Mouse (Mus musculus): ENCODE data around the gene Rhbdf2. TPM values are rescaled to one million over a fixed set of nuclear protein-coding genes. Genes with fewer than 3 reads are reported as not detected.

Rhbdf2 gene
- polyA plus RNA-seq, 1 experiment from 2014 or later: 0.61 TPM

DNA sequence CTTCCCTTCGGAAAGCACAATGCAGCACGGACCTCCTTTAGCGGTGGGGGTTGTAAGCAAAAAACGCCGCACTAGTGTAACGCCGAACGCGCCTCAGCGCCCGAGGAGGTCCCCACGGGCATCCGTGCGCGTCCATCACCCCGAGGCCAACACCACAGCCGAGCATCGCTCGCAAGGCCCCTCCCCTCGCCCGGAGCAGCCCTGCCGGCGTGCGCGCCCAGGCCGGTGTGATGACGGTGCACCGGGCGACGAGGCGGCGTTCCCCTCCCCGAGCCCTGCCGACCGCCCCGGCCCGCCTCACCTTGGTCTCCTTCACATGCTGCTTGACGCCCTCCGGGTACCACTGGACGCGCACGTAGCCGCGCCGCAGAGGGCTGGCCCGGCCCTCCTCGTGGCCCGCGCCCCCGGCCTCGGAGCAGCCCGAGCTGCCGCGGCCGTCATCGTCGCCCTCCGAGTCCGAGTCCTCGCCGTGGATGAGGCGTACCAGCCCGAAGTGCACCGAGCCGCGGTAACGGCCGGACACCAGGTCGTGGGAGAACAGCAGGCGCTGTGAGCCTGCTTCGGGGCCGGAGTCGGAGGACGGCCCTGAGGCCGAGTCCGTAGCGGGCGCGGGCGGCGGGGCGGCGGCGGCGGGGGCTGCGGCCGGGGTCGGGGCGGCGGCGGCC is 46.0 kb downstream of the Rhbdf2 start:
- WGBS: under 1% methylated on average over 66 of the region's 91 CpGs
- no peaks in the 10 kb centered on the region for H3K9me3 ChIP-seq (replicated peaks; ENCODE audit: control insufficient read depth, low read length)
- no peaks in the 10 kb centered on the region for H3K36me3 ChIP-seq (ENCODE audit: control insufficient read depth, insufficient read depth, low read length)
- DNase-seq (ENCODE audit: low spot score) (peak; percentile 53), ATAC-seq (peak; percentile 71)
- peak overlapping the region; percentile 90 for H3K27ac ChIP-seq (ENCODE audit: low read depth, low read length)
- peaks cover 10% of the 10 kb centered on the region for H3K4me1 ChIP-seq (ENCODE audit: control insufficient read depth, insufficient read depth, low read length)
- H3K4me2 ChIP-seq (ENCODE audit: low read length): peak overlapping the region; percentile 77
- H3K27me3 ChIP-seq (replicated peaks; ENCODE audit: control insufficient read depth, insufficient read depth, low read length): no peaks in the 10 kb centered on the region
- peak overlapping the region; percentile 89 for H3K4me3 ChIP-seq (ENCODE audit: low read depth, low read length)
- H3K9ac ChIP-seq (ENCODE audit: low read length): peak overlapping the region; percentile 90

DNA sequence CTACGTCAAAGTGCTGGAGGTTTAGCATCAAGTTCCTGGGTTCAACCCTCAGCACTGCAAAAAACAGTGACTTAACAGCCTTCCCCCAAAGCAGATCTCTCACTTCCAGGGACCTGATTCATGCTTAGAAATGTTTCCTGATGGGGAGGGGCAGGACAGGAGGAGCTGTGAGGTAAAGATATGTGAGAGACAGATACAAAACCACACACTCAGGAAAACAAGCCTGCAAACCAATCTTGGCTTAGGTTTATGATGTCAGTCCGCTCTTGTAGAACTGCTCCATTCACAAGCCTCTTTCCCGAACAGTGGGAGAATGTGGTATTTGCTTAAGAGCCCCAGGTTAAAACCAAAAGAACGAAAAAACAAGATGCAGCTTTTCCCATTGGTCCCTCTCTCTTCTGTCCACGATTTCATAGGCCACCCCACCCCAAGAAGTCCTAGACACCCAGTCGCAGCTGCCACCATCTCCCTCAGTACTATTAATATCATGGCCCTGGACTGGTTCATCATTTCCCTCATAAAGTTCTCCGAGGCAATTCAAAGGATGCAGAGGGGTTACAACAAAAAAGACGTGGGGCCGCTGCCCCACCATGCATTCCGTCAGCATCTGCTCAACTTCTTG is 46.7 kb downstream of the Rhbdf2 start:
- Histone ChIP-seq H3K27me3 (replicated peaks; ENCODE audit: control insufficient read depth, insufficient read depth, low read length) (no peaks in the 10 kb centered on the region), H3K4me3 (ENCODE audit: low read depth, low read length) (peak overlapping the region; percentile 89), H3K27ac (ENCODE audit: low read depth, low read length) (peak overlapping the region; percentile 90; the same call in 1 of the 2 replicates), H3K36me3 (ENCODE audit: control insufficient read depth, insufficient read depth, low read length) (no peaks in the 10 kb centered on the region), H3K4me2 (ENCODE audit: low read length) (peak overlapping the region; percentile 77), H3K9ac (ENCODE audit: low read length) (peak overlapping the region; percentile 90), H3K9me3 (replicated peaks; ENCODE audit: control insufficient read depth, low read length) (no peaks in the 10 kb centered on the region), H3K4me1 (ENCODE audit: control insufficient read depth, insufficient read depth, low read length) (peaks cover 10% of the 10 kb centered on the region)
- DNase-seq (ENCODE audit: low spot score): peak; percentile 19
- 21% methylated on average over 10 of the region's 10 CpGs for WGBS
- no peak for ATAC-seq

DNA sequence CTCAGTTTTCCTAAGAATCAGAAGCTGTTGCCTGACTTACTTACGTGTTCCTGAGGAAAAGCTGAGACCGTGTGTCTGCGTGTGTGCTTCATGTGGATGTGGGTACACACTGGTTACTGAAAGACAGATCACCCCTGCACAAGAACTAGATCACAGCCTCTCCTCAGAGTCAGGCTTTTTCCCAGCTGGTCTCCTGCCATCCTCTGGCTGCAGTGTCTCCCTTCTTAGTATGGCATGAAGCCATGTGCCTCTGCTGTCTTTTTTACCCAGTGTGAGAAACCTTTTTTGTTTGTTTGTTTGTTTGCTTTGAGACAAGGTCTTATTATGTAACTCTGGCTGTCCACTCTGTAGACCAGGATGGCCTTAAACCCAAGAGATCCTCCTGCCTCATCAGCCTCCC is 47.5 kb downstream of the Rhbdf2 start:
- WGBS: 88% methylated on average over 3 of the region's 3 CpGs
- peak overlapping the region; percentile 77; the same call in 1 of the 2 replicates for H3K4me2 ChIP-seq (ENCODE audit: low read length)
- no peaks in the 10 kb centered on the region for H3K9me3 ChIP-seq (replicated peaks; ENCODE audit: control insufficient read depth, low read length)
- ATAC-seq: no peak
- no peaks in the 10 kb centered on the region for H3K27me3 ChIP-seq (replicated peaks; ENCODE audit: control insufficient read depth, insufficient read depth, low read length)
- H3K4me1 ChIP-seq (ENCODE audit: control insufficient read depth, insufficient read depth, low read length): peaks cover 15% of the 10 kb centered on the region
- peak; percentile 8 for DNase-seq (ENCODE audit: low spot score)
- H3K9ac ChIP-seq (ENCODE audit: low read length): no peak overlapping the region
- no peak overlapping the region for H3K4me3 ChIP-seq (ENCODE audit: low read depth, low read length)
- H3K36me3 ChIP-seq (ENCODE audit: control insufficient read depth, insufficient read depth, low read length): no peaks in the 10 kb centered on the region
- H3K27ac ChIP-seq (ENCODE audit: low read depth, low read length): no peak overlapping the region

DNA sequence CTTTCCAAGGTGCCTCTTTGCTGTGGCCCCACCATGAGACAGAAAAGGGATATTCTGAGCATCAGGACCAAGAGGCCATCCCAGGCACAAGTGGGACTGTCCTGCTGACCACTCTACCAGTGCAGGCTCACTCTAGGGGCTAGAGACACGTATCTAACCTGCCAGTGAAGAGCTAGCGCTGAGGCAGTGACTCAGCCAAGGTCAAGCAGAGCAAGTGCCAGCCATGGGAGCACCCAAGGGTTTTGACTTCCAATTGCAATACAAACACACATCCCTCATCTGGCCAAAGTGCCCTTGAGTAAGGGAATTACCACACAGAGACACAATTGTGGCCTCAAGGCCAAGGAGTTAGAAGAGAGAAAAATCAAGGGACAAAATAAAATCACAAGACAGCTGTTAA is 51.4 kb downstream of the Rhbdf2 start:
- H3K27me3 ChIP-seq (replicated peaks; ENCODE audit: control insufficient read depth, insufficient read depth, low read length): no peaks in the 10 kb centered on the region
- 84% methylated on average over 2 of the region's 2 CpGs for WGBS
- H3K27ac ChIP-seq (ENCODE audit: low read depth, low read length): no peak overlapping the region
- H3K4me3 ChIP-seq (ENCODE audit: low read depth, low read length): no peak overlapping the region
- H3K9me3 ChIP-seq (replicated peaks; ENCODE audit: control insufficient read depth, low read length): no peaks in the 10 kb centered on the region
- no peak for ATAC-seq
- DNase-seq (ENCODE audit: low spot score): no peak
- no peak overlapping the region for H3K4me2 ChIP-seq (ENCODE audit: low read length)
- H3K36me3 ChIP-seq (ENCODE audit: control insufficient read depth, insufficient read depth, low read length): 0 out of 2 replicates have a peak, but pooled peaks cover 3% of the 10 kb centered on the region
- H3K9ac ChIP-seq (ENCODE audit: low read length): no peak overlapping the region
- peaks cover 19% of the 10 kb centered on the region for H3K4me1 ChIP-seq (ENCODE audit: control insufficient read depth, insufficient read depth, low read length)

- ATAC-seq (no peak), DNase-seq (ENCODE audit: low spot score) (no peak)
- Histone ChIP-seq H3K36me3 (ENCODE audit: control insufficient read depth, insufficient read depth, low read length) (0 out of 2 replicates have a peak, but pooled peaks cover 3% of the 10 kb centered on the region), H3K4me2 (ENCODE audit: low read length) (no peak overlapping the region), H3K4me1 (ENCODE audit: control insufficient read depth, insufficient read depth, low read length) (peaks cover 19% of the 10 kb centered on the region), H3K9me3 (replicated peaks; ENCODE audit: control insufficient read depth, low read length) (no peaks in the 10 kb centered on the region), H3K27me3 (replicated peaks; ENCODE audit: control insufficient read depth, insufficient read depth, low read length) (no peaks in the 10 kb centered on the region), H3K27ac (ENCODE audit: low read depth, low read length) (no peak overlapping the region), H3K4me3 (ENCODE audit: low read depth, low read length) (no peak overlapping the region), H3K9ac (ENCODE audit: low read length) (no peak overlapping the region)
- 75% methylated on average over 6 of the region's 6 CpGs for WGBS
These were observed 51.8 kb downstream of the Rhbdf2 start for GRCm38 (mm10) chr11:116574982-116575381.

DNA sequence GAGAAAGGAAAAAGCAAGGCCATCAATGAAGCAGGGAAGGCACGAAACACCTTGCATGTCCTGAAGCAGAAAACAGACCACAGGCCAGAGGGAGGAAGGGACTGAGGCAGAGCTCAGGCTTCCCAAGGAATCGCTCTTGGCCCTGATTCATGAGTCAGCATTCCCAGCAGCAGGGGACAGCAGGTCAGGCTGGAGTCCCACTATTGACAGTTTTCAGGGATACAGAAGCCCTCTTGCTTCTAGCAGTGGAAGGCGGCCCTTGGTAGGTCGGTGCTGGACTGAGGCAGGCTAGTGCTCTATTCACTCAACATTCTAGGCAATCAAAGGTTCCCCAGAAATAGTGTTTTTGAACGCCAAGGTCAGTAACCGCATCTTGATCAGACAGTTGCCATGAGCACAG is 52.3 kb downstream of the Rhbdf2 start:
- Histone ChIP-seq H3K9me3 (replicated peaks; ENCODE audit: control insufficient read depth, low read length) (no peaks in the 10 kb centered on the region), H3K4me3 (ENCODE audit: low read depth, low read length) (no peak overlapping the region), H3K9ac (ENCODE audit: low read length) (no peak overlapping the region), H3K4me1 (ENCODE audit: control insufficient read depth, insufficient read depth, low read length) (peaks cover 15% of the 10 kb centered on the region), H3K27me3 (replicated peaks; ENCODE audit: control insufficient read depth, insufficient read depth, low read length) (no peaks in the 10 kb centered on the region), H3K27ac (ENCODE audit: low read depth, low read length) (no peak overlapping the region), H3K36me3 (ENCODE audit: control insufficient read depth, insufficient read depth, low read length) (0 out of 2 replicates have a peak, but pooled peaks cover 3% of the 10 kb centered on the region), H3K4me2 (ENCODE audit: low read length) (no peak overlapping the region)
- DNase-seq (ENCODE audit: low spot score) (no peak), ATAC-seq (no peak)
- 68% methylated on average over 6 of the region's 6 CpGs for WGBS

DNA sequence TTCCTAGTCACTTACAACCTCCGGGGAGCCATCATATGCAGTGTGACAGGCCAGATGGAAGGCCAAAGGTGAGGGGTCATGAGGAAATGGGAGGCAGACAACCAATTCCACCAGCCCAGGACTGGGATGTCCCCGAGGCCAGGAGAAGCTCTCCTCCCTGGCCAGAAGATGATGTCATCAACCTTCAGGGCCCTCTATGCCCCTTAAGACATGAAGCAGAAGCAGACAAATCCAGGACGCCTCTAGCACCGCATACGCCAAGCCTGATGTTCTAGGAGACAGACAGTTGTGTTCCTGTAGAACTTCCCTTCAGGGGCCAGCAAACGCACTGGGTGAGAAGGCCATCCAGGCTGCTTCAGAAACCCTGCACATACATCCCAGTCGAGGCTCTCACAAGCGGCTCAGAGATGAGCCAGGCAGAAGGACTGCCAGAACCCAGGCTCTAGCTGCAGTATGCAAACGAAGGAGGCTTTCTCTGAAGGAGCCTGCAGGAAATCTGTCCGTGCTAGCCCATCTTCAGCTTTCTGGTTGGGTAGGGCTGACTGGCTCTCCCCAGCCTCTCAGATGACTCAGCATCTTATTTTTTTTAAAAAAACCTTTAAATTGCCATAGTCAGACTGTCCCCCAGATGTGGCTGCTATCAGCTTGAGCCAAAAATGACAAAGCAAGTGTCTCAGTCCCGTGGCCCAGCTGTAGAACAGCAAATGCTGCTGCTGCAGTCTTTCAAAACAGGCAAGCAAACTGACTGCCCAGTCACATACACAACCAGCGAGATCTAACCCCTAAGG is 53.9 kb downstream of the Rhbdf2 start:
- Histone ChIP-seq H3K4me3 (ENCODE audit: low read depth, low read length) (no peak overlapping the region), H3K9me3 (replicated peaks; ENCODE audit: control insufficient read depth, low read length) (no peaks in the 10 kb centered on the region), H3K4me1 (ENCODE audit: control insufficient read depth, insufficient read depth, low read length) (peaks cover 9% of the 10 kb centered on the region), H3K27me3 (replicated peaks; ENCODE audit: control insufficient read depth, insufficient read depth, low read length) (no peaks in the 10 kb centered on the region), H3K4me2 (ENCODE audit: low read length) (no peak overlapping the region), H3K36me3 (ENCODE audit: control insufficient read depth, insufficient read depth, low read length) (0 out of 2 replicates have a peak, but pooled peaks cover 3% of the 10 kb centered on the region), H3K27ac (ENCODE audit: low read depth, low read length) (no peak overlapping the region; the same call in 1 of the 2 replicates), H3K9ac (ENCODE audit: low read length) (no peak overlapping the region)
- ATAC-seq: no peak
- WGBS: 70% methylated on average over 12 of the region's 12 CpGs
- DNase-seq (ENCODE audit: low spot score): no peak

- Histone ChIP-seq H3K27ac (ENCODE audit: low read depth, low read length) (no peak overlapping the region; the same call in 1 of the 2 replicates), H3K4me3 (ENCODE audit: low read depth, low read length) (no peak overlapping the region), H3K9me3 (replicated peaks; ENCODE audit: control insufficient read depth, low read length) (no peaks in the 10 kb centered on the region), H3K27me3 (replicated peaks; ENCODE audit: control insufficient read depth, insufficient read depth, low read length) (no peaks in the 10 kb centered on the region), H3K4me1 (ENCODE audit: control insufficient read depth, insufficient read depth, low read length) (peaks cover 9% of the 10 kb centered on the region), H3K36me3 (ENCODE audit: control insufficient read depth, insufficient read depth, low read length) (0 out of 2 replicates have a peak, but pooled peaks cover 3% of the 10 kb centered on the region), H3K4me2 (ENCODE audit: low read length) (no peak overlapping the region), H3K9ac (ENCODE audit: low read length) (no peak overlapping the region)
- DNase-seq (ENCODE audit: low spot score) (no peak), ATAC-seq (no peak)
- WGBS: 86% methylated on average over 19 of the region's 19 CpGs
These were observed 54.8 kb downstream of the Rhbdf2 start for GRCm38 (mm10) chr11:116571767-116572679.
